Comparison of ENCODE assay signal across 30 mouse cellular contexts in the genomic region with DNA sequence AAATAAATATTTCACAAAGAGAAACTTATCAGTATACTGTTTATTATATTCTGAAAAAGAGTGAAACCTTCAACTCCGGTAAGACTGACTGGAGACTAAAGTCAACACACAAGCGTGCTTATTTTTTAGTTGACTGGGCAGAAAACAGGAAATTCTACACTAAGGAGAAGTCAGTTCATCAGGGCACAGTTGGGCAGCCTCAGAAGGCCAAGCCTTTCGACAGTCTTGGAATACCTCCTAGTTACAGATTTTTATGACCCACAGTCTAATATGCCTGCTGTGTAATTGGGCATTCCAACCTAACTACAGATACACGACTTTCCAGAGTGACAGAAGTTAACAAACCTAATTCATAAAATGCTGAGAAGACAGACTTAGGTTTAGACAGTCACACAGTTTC.
DNase-seq lines count a peak whose midpoint lies in the region; ATAC-seq and TF ChIP-seq lines count a peak whose summit lies in the region.
"Had no signal": no experiment of that assay in that cellular context is flagged by ENCODE, and none has a peak within 500 bp of the region (broad histone marks: within the 10 kb centered on the region; RNA-seq: fewer than 3 reads in every experiment).

No protein-coding gene starts in this region.

- no peaks in the 10 kb centered on the region; the same call in 1 of the 2 replicates for H3K4me1 ChIP-seq in heart, adult 2 months (ENCODE audit: control insufficient read depth, insufficient read depth, low read length)
- H3K4me1 ChIP-seq in kidney, embryonic 14.5 days (ENCODE audit: control insufficient read depth, insufficient read depth, low read length): no peaks in the 10 kb centered on the region
- peaks cover 16% of the 10 kb centered on the region; the same call in 1 of the 2 replicates for H3K4me1 ChIP-seq in kidney, embryonic 15.5 days
- H3K4me1 ChIP-seq: intestine, embryonic 15.5 days had no signal

- TF ChIP-seq POLR2A in heart, adult 2 months (IDR thresholded peaks at IDR 0.05; ENCODE audit: insufficient read depth, low read depth, low read length): no peak

- no peak for TF ChIP-seq CTCF in heart, adult 2 months (IDR thresholded peaks at IDR 0.05)

- ATAC-seq in kidney, embryonic 14.5 days (ENCODE audit: low FRiP score, low TSS enrichment): no peak
- ATAC-seq in kidney, embryonic 15.5 days (replicated peaks; ENCODE audit: low FRiP score): peak; percentile 58; the same call in 1 of the 2 replicates
- ATAC-seq: forebrain, embryonic 15.5 days; hindbrain, postnatal 0 days; intestine, embryonic 15.5 days; midbrain, embryonic 16.5 days; Patski had no signal

- H3K4me2 ChIP-seq in kidney, embryonic 14.5 days (replicated peaks; ENCODE audit: low read depth, low read length): no peak overlapping the region
- no peak overlapping the region for H3K4me2 ChIP-seq in kidney, embryonic 15.5 days
- H3K4me2 ChIP-seq: embryonic facial prominence, embryonic 12.5 days; forebrain, embryonic 15.5 days; heart, embryonic 13.5 days; intestine, embryonic 15.5 days; lung, embryonic 15.5 days; midbrain, embryonic 11.5 days had no signal

- no peak overlapping the region for H3K9ac ChIP-seq in heart, adult 2 months (ENCODE audit: low read depth, low read length)
- no peak overlapping the region for H3K9ac ChIP-seq in kidney, embryonic 14.5 days (ENCODE audit: low read depth, low read length)
- H3K9ac ChIP-seq in kidney, embryonic 15.5 days: no peak overlapping the region
- H3K9ac ChIP-seq: embryonic facial prominence, embryonic 12.5 days; forebrain, embryonic 15.5 days; heart, embryonic 13.5 days; intestine, embryonic 15.5 days; lung, embryonic 15.5 days had no signal

- H3K9me3 ChIP-seq in kidney, embryonic 14.5 days (ENCODE audit: control insufficient read depth, low read length): no peaks in the 10 kb centered on the region
- H3K9me3 ChIP-seq in kidney, embryonic 15.5 days (replicated peaks): no peaks in the 10 kb centered on the region
- H3K9me3 ChIP-seq: embryonic facial prominence, embryonic 12.5 days; forebrain, embryonic 10.5 days; forebrain, embryonic 15.5 days; heart, embryonic 13.5 days; hindbrain, embryonic 10.5 days; intestine, embryonic 15.5 days; lung, embryonic 15.5 days had no signal

- TF ChIP-seq EP300 in heart, adult 2 months (IDR thresholded peaks at IDR 0.05; ENCODE audit: insufficient read depth, low read depth, low read length): no peak

- H3K27me3 ChIP-seq in heart, adult 2 months (ENCODE audit: control insufficient read depth, insufficient read depth, low read length): no peaks in the 10 kb centered on the region
- no peaks in the 10 kb centered on the region for H3K27me3 ChIP-seq in kidney, embryonic 14.5 days (ENCODE audit: control insufficient read depth, insufficient read depth, low read length)
- H3K27me3 ChIP-seq in kidney, embryonic 15.5 days: no peaks in the 10 kb centered on the region
- H3K27me3 ChIP-seq: embryonic facial prominence, embryonic 12.5 days; forebrain, embryonic 15.5 days; heart, embryonic 13.5 days; intestine, embryonic 15.5 days; lung, embryonic 15.5 days; Patski had no signal

- no peak overlapping the region for H3K4me3 ChIP-seq in heart, adult 2 months
- H3K4me3 ChIP-seq in kidney, embryonic 14.5 days (ENCODE audit: low read length): no peak overlapping the region
- H3K4me3 ChIP-seq in kidney, embryonic 15.5 days (replicated peaks): no peak overlapping the region
- H3K4me3 ChIP-seq: embryonic facial prominence, embryonic 12.5 days; forebrain, embryonic 10.5 days; forebrain, embryonic 15.5 days; heart, embryonic 13.5 days; hindbrain, embryonic 10.5 days; intestine, embryonic 15.5 days; lung, embryonic 15.5 days had no signal

- no peaks in the 10 kb centered on the region for H3K79me2 ChIP-seq in heart, adult 2 months (replicated peaks; ENCODE audit: control insufficient read depth, insufficient read depth, low read length)

- no peaks in the 10 kb centered on the region for H3K36me3 ChIP-seq in heart, adult 2 months (ENCODE audit: control insufficient read depth, insufficient read depth, low read length)
- H3K36me3 ChIP-seq in kidney, embryonic 14.5 days (ENCODE audit: control insufficient read depth, insufficient read depth, low read length): no peaks in the 10 kb centered on the region
- no peaks in the 10 kb centered on the region for H3K36me3 ChIP-seq in kidney, embryonic 15.5 days
- H3K36me3 ChIP-seq: embryonic facial prominence, embryonic 12.5 days; forebrain, embryonic 10.5 days; forebrain, embryonic 15.5 days; heart, embryonic 13.5 days; hindbrain, embryonic 10.5 days; intestine, embryonic 15.5 days; lung, embryonic 15.5 days had no signal

- intact Hi-C loops in heart, adult 2 months (cut with DNase I): loop anchor here (5.0 kb wide), 1 partner anchor 39 kb away; no protein-coding TSS in a partner anchor

- 67% methylated on average over 4 of the region's 4 CpGs for WGBS in heart, adult 2 months
- 38% methylated on average over 4 of the region's 4 CpGs for WGBS in kidney, embryonic 14.5 days
- 35% methylated on average over 4 of the region's 4 CpGs for WGBS in kidney, embryonic 15.5 days

- no peak for DNase-seq in heart, adult 2 months
- DNase-seq in heart, adult 11 months: no peak
- DNase-seq in kidney, adult 8-10 months: peak; percentile 34 to 59
- no peak for DNase-seq in yolk sac, embryonic 10.5 days (ENCODE audit: low spot score)
- DNase-seq in ovary, postnatal 36 days (ENCODE audit: low spot score): no peak
- DNase-seq: adrenal gland, postnatal 14 days; cerebellum, adult 11 months; cerebellum, adult 9-11 months; embryo, embryonic 11 days; gastrocnemius, postnatal 14 days; heart, postnatal 14 days; layer of hippocampus, postnatal 36 days; liver; right cerebral cortex, adult 18-20 months; thymus, adult 18-20 months; thymus, postnatal 25 days had no signal

- H3K27ac ChIP-seq in heart, adult 2 months: peak overlapping the region; percentile 77
- H3K27ac ChIP-seq in kidney, embryonic 14.5 days (ENCODE audit: low read depth, low read length): no peak overlapping the region
- no peak overlapping the region for H3K27ac ChIP-seq in kidney, embryonic 15.5 days
- H3K27ac ChIP-seq: embryonic facial prominence, embryonic 12.5 days; forebrain, embryonic 10.5 days; forebrain, embryonic 15.5 days; hindbrain, embryonic 10.5 days; hindbrain, postnatal 0 days; intestine, embryonic 15.5 days; lung, embryonic 15.5 days; stomach, postnatal 0 days had no signal

Comparison
In these comparisons a context has a peak if more than half of its experiments do, and no peak if none do; other contexts are left out.
1. DNase-seq: peak in kidney, adult 8-10 months (2 of 2); none in heart, adult 2 months (0 of 2), heart, adult 11 months (single experiment), yolk sac, embryonic 10.5 days (single experiment) and ovary, postnatal 36 days (single experiment).